In genomic region chr9:64918560-64918959, GRCm38 (mm10) we compare ENCODE assay signal across 8 mouse cellular contexts. TPM values are rescaled to one million over a fixed set of nuclear protein-coding genes. Genes with fewer than 3 reads are reported as not detected.
DNase-seq lines count a peak whose midpoint lies in the region; ATAC-seq lines count a peak whose summit lies in the region.

No protein-coding gene starts in this region.

- peak overlapping the region; percentile 42 for H3K4me3 ChIP-seq in lung, embryonic 15.5 days
- H3K4me3 ChIP-seq in midbrain, embryonic 13.5 days (replicated peaks), result 0 out of 2 replicates have a peak overlapping the region, but pooled peaks have one; percentile 4

- WGBS in lung, embryonic 15.5 days, result 41% methylated on average over 16 of the region's 16 CpGs
- WGBS in midbrain, embryonic 13.5 days, result 40% methylated on average over 16 of the region's 16 CpGs

- peak overlapping the region; percentile 57; the same call in 1 of the 2 replicates for H3K27ac ChIP-seq in lung, embryonic 15.5 days
- H3K27ac ChIP-seq in midbrain, embryonic 13.5 days, result no peak overlapping the region

- peak overlapping the region; percentile 45 for H3K4me2 ChIP-seq in lung, embryonic 15.5 days
- peak overlapping the region; percentile 34 for H3K4me2 ChIP-seq in midbrain, embryonic 13.5 days (replicated peaks)

- H3K4me1 ChIP-seq in lung, embryonic 15.5 days, result 0 out of 2 replicates have a peak, but pooled peaks cover 11% of the 10 kb centered on the region
- peaks cover 3% of the 10 kb centered on the region; the same call in 1 of the 2 replicates for H3K4me1 ChIP-seq in midbrain, embryonic 13.5 days (replicated peaks)

- no peaks in the 10 kb centered on the region for H3K27me3 ChIP-seq in lung, embryonic 15.5 days
- H3K27me3 ChIP-seq in midbrain, embryonic 13.5 days, result no peaks in the 10 kb centered on the region

- no peak for DNase-seq in lung, adult 18-20 months
- peak; percentile 80 for DNase-seq in embryo, embryonic 10.5 days (ENCODE audit: low spot score)
- DNase-seq in induced T-regulatory cell, adult 2 months (ENCODE audit: low read depth), result peak; percentile 70
- no peak for DNase-seq in urinary bladder, adult 2 months (ENCODE audit: low spot score)
- no peak for DNase-seq in frontal cortex, postnatal 25 days (ENCODE audit: low spot score in 2 of 2)
- no peak for DNase-seq in adrenal gland, adult 8-10 months

- 0 out of 2 replicates have a peak overlapping the region, but pooled peaks have one; percentile 27 for H3K9ac ChIP-seq in lung, embryonic 15.5 days
- 0 out of 2 replicates have a peak overlapping the region, but pooled peaks have one; percentile 23 for H3K9ac ChIP-seq in midbrain, embryonic 13.5 days (replicated peaks)

- ATAC-seq in lung, embryonic 15.5 days (ENCODE audit: borderline replicate concordance, extremely low read depth, low FRiP score, low TSS enrichment), result no peak
- no peak for ATAC-seq in midbrain, embryonic 13.5 days

- peaks cover 6% of the 10 kb centered on the region for H3K36me3 ChIP-seq in lung, embryonic 15.5 days
- H3K36me3 ChIP-seq in midbrain, embryonic 13.5 days, result peaks cover 29% of the 10 kb centered on the region

- H3K9me3 ChIP-seq in lung, embryonic 15.5 days, result no peaks in the 10 kb centered on the region
- no peaks in the 10 kb centered on the region for H3K9me3 ChIP-seq in midbrain, embryonic 13.5 days

RNA-seq across cellular contexts. Expression of gene Slc24a1, which starts 32.8 kb away (rescaled TPM):
- polyA plus RNA-seq in lung, embryonic 15.5 days (2015; fragmentation: Nextera tagmentation; extraction: Ambion mirVana), result 0.06 and 0.07 TPM in 2 replicates
- polyA plus RNA-seq in midbrain, embryonic 13.5 days (2015; fragmentation: Nextera tagmentation; extraction: Ambion mirVana), result 0.03 and 0.04 TPM in 2 replicates
- polyA plus RNA-seq in urinary bladder, adult 2 months (2012; rRNA removed), result 0.04 TPM in 1 of 2 replicates, not detected in the other
- total RNA-seq in adrenal gland, adult 8-10 months (2022), result not detected

RNA-seq across cellular contexts. Expression of gene Ints14, which starts 42.1 kb away (rescaled TPM):
- polyA plus RNA-seq in lung, embryonic 15.5 days (2015; fragmentation: Nextera tagmentation; extraction: Ambion mirVana), result 53.8 and 57.0 TPM in 2 replicates
- polyA plus RNA-seq in midbrain, embryonic 13.5 days (2015; fragmentation: Nextera tagmentation; extraction: Ambion mirVana), result 46.1 and 50.3 TPM in 2 replicates
- 24.3 and 25.1 TPM in 2 replicates for polyA plus RNA-seq in urinary bladder, adult 2 months (2012; rRNA removed)
- 10 to 100 TPM; 27.2 to 31.9 (median 28.8) TPM for total RNA-seq in adrenal gland, adult 8-10 months (2022)

Comparison
In these comparisons a context has a peak if more than half of its experiments do, and no peak if none do; other contexts are left out.
1. DNase-seq: peak in embryo, embryonic 10.5 days (single experiment) and induced T-regulatory cell, adult 2 months (single experiment); none in lung, adult 18-20 months (0 of 2), urinary bladder, adult 2 months (single experiment), frontal cortex, postnatal 25 days (0 of 2) and adrenal gland, adult 8-10 months (single experiment).